In genomic region chr10:93949921-93950320, GRCm38 (mm10) we compare ENCODE assay signal across 21 mouse cellular contexts. TPM values are rescaled to one million over a fixed set of nuclear protein-coding genes. Genes with fewer than 3 reads are reported as not detected.
A peak's percentile ranks its signal among the peaks of the same experiment; 100 is the strongest.
DNase-seq lines count a peak whose midpoint lies in the region; ATAC-seq lines count a peak whose summit lies in the region.
"Had no signal": no experiment of that assay in that cellular context is flagged by ENCODE, and none has a peak within 500 bp of the region (broad histone marks: within the 10 kb centered on the region; RNA-seq: fewer than 3 reads in every experiment).

No protein-coding gene starts in this region.

- H3K9me3 ChIP-seq in heart, embryonic 11.5 days (replicated peaks; ENCODE audit: control insufficient read depth, low read length), result no peaks in the 10 kb centered on the region
- H3K9me3 ChIP-seq in kidney, embryonic 14.5 days (ENCODE audit: control insufficient read depth, low read length), result no peaks in the 10 kb centered on the region
- H3K9me3 ChIP-seq: embryonic facial prominence, embryonic 12.5 days; forebrain, embryonic 12.5 days; heart, embryonic 10.5 days; heart, embryonic 15.5 days; hindbrain, embryonic 10.5 days had no signal

- no peak overlapping the region for H3K4me2 ChIP-seq in heart, embryonic 11.5 days
- H3K4me2 ChIP-seq in kidney, embryonic 14.5 days (replicated peaks; ENCODE audit: low read depth, low read length), result no peak overlapping the region
- H3K4me2 ChIP-seq: embryonic facial prominence, embryonic 12.5 days; forebrain, embryonic 12.5 days; heart, embryonic 15.5 days; hindbrain, embryonic 14.5 days had no signal

- no peak overlapping the region for H3K4me3 ChIP-seq in heart, embryonic 11.5 days (ENCODE audit: low read depth, low read length)
- no peak overlapping the region for H3K4me3 ChIP-seq in kidney, embryonic 14.5 days (ENCODE audit: low read length)
- H3K4me3 ChIP-seq: embryonic facial prominence, embryonic 12.5 days; forebrain, embryonic 12.5 days; heart, embryonic 10.5 days; heart, embryonic 15.5 days; hindbrain, embryonic 10.5 days had no signal

- intact Hi-C loops in heart, postnatal 10 days (cut with DNase I), result loop anchor here (5.0 to 10.0 kb wide), 2 partner anchors 82 to 655 kb away; no protein-coding TSS in a partner anchor

- H3K9ac ChIP-seq in heart, embryonic 11.5 days (ENCODE audit: low read depth, low read length), result no peak overlapping the region
- H3K9ac ChIP-seq in kidney, embryonic 14.5 days (ENCODE audit: low read depth, low read length), result no peak overlapping the region
- H3K9ac ChIP-seq: embryonic facial prominence, embryonic 12.5 days; forebrain, embryonic 12.5 days; heart, embryonic 15.5 days; hindbrain, embryonic 14.5 days had no signal

- no peaks in the 10 kb centered on the region for H3K4me1 ChIP-seq in heart, embryonic 11.5 days (ENCODE audit: control insufficient read depth, insufficient read depth, low read length)
- no peaks in the 10 kb centered on the region for H3K4me1 ChIP-seq in kidney, embryonic 14.5 days (ENCODE audit: control insufficient read depth, insufficient read depth, low read length)
- H3K4me1 ChIP-seq: embryonic facial prominence, embryonic 12.5 days; forebrain, embryonic 12.5 days; heart, embryonic 10.5 days; hindbrain, embryonic 10.5 days had no signal

- 86% methylated on average over 2 of the region's 2 CpGs for WGBS in heart, embryonic 11.5 days (ENCODE audit: insufficient replicate concordance)
- 93% methylated on average over 2 of the region's 2 CpGs for WGBS in kidney, embryonic 14.5 days

- DNase-seq in heart, adult 11 months, result peak; percentile 33
- no peak for DNase-seq in gastrocnemius, postnatal 25 days
- no peak for DNase-seq in heart, postnatal 10 days
- DNase-seq: adrenal gland, postnatal 14 days; cerebellum, adult 18-20 months; cerebellum, adult 9-11 months; embryo, embryonic 11 days; gastrocnemius, postnatal 14 days; heart, adult 18-20 months had no signal

- H3K27me3 ChIP-seq in heart, embryonic 11.5 days (ENCODE audit: control insufficient read depth, insufficient read depth, low read length), result no peaks in the 10 kb centered on the region
- no peaks in the 10 kb centered on the region for H3K27me3 ChIP-seq in kidney, embryonic 14.5 days (ENCODE audit: control insufficient read depth, insufficient read depth, low read length)
- H3K27me3 ChIP-seq: embryonic facial prominence, embryonic 12.5 days; forebrain, embryonic 12.5 days; heart, embryonic 15.5 days had no signal

- ATAC-seq in heart, embryonic 11.5 days (replicated peaks; ENCODE audit: insufficient number of reproducible peaks, low FRiP score, low TSS enrichment), result no peak
- peak; percentile 88 for ATAC-seq in common myeloid progenitor, adult 5-6 weeks (replicated peaks; ENCODE audit: low read depth, poor library complexity, severe bottlenecking)
- peak; percentile 83 for ATAC-seq in megakaryocyte, adult 5-6 weeks (ENCODE audit: poor library complexity, severe bottlenecking)
- no peak for ATAC-seq in kidney, embryonic 14.5 days (ENCODE audit: low FRiP score, low TSS enrichment)
- ATAC-seq: forebrain, embryonic 16.5 days; intestine, postnatal 0 days had no signal

- no peak overlapping the region for H3K27ac ChIP-seq in heart, embryonic 11.5 days (ENCODE audit: low read depth, low read length)
- no peak overlapping the region for H3K27ac ChIP-seq in kidney, embryonic 14.5 days (ENCODE audit: low read depth, low read length)
- H3K27ac ChIP-seq: embryonic facial prominence, embryonic 12.5 days; forebrain, embryonic 12.5 days; heart, embryonic 10.5 days; heart, embryonic 15.5 days; hindbrain, embryonic 10.5 days; hindbrain, embryonic 14.5 days had no signal

- H3K36me3 ChIP-seq in heart, embryonic 11.5 days (ENCODE audit: control insufficient read depth, insufficient read depth, low read length), result no peaks in the 10 kb centered on the region
- no peaks in the 10 kb centered on the region for H3K36me3 ChIP-seq in kidney, embryonic 14.5 days (ENCODE audit: control insufficient read depth, insufficient read depth, low read length)
- H3K36me3 ChIP-seq: embryonic facial prominence, embryonic 12.5 days; forebrain, embryonic 12.5 days; heart, embryonic 10.5 days; heart, embryonic 15.5 days; hindbrain, embryonic 10.5 days had no signal

RNA-seq across cellular contexts. Expression of gene Metap2, which starts 53.0 kb away (rescaled TPM):
- 199 and 219 TPM in 2 replicates for polyA plus RNA-seq in heart, embryonic 11.5 days (2014; fragmentation: Nextera tagmentation; extraction: Ambion mirVana)
- 394 and 436 TPM in 2 replicates for total RNA-seq in common myeloid progenitor, adult 5-6 weeks (2017)
- total RNA-seq in megakaryocyte, adult 5-6 weeks (2015), result 158 and 172 TPM in 2 replicates
- 132 and 146 TPM in 2 replicates for total RNA-seq in megakaryocyte, adult 5-6 weeks (2017)
- total RNA-seq in gastrocnemius, postnatal 25 days (2021), result 100 to 1,000 TPM; 156 to 160 TPM
- polyA plus RNA-seq in kidney, embryonic 14.5 days (2014; fragmentation: Nextera tagmentation; extraction: Ambion mirVana), result 212 and 221 TPM in 2 replicates
- 100 to 1,000 TPM; 150 to 156 TPM for total RNA-seq in heart, postnatal 10 days (2021)

Comparison
In these comparisons a context has a peak if more than half of its experiments do, and no peak if none do; other contexts are left out.
1. ATAC-seq: peak in common myeloid progenitor, adult 5-6 weeks (single experiment) and megakaryocyte, adult 5-6 weeks (single experiment); none in heart, embryonic 11.5 days (single experiment) and kidney, embryonic 14.5 days (single experiment).